Mouse (Mus musculus) cerebellum, adult 2 months (tissue): ENCODE measurements around the gene Hist1h2bg. TPM values are rescaled to one million over a fixed set of nuclear protein-coding genes. Genes with fewer than 3 reads are reported as not detected.
A peak's percentile ranks its signal among the peaks of the same experiment; 100 is the strongest.
"Not testable (repeated sequence)": the region's sequence is repeated elsewhere in the genome, so short reads cannot be mapped to it uniquely, and the experiment has no call there.

Experiments used
- DNase-seq, 2 experiments: peaks; one replicate each; pipeline ENCODE4 v3.0.0; 2021
- H3K27ac ChIP-seq: fragments of 200-500 bp; 2 replicates; pipeline ENCODE4 v1.5.1; 2012; ENCODE audit warnings: low read length, control low read depth, inconsistent platforms; ENCODE audit not compliant: insufficient read depth
- H3K27me3 ChIP-seq: fragments of 200-500 bp; 2 replicates; pipeline ENCODE4 v1.6.1; 2012; ENCODE audit warnings: inconsistent platforms, mild to moderate bottlenecking, low read length, moderate library complexity; ENCODE audit not compliant: control insufficient read depth, insufficient read depth
- H3K4me1 ChIP-seq: fragments of 200-500 bp; 2 replicates; pipeline ENCODE4 v1.6.1; 2011; ENCODE audit warnings: low read length; ENCODE audit not compliant: control insufficient read depth, insufficient read depth
- H3K4me3 ChIP-seq: fragments of 200-500 bp; replicated peaks from 2 replicates; pipeline ENCODE3; 2011; ENCODE audit warnings: mild to moderate bottlenecking, low read depth, low read length, control low read depth; ENCODE audit not compliant: insufficient read depth
- CTCF ChIP-seq: fragments of 200-500 bp; IDR thresholded peaks from 2 replicates; pipeline ENCODE4 v1.5.1; 2011; ENCODE audit warnings: low read depth, mild to moderate bottlenecking, control low read depth, low read length, moderate library complexity, borderline replicate concordance; ENCODE audit not compliant: insufficient read depth
- POLR2A ChIP-seq: fragments of 200-500 bp; IDR thresholded peaks from 2 replicates; pipeline ENCODE4 v1.6.1; 2011; ENCODE audit warnings: low read length, control low read depth, borderline replicate concordance; ENCODE audit not compliant: insufficient read depth
- WGBS: fragments of 180-500 bp; shearing (Covaris S2); methylation state at CpG from one replicate; pipeline ENCODE4 v1.1.7; 2018; 5-methylcytosine and 5-hydroxymethylcytosine counted together
- polyA plus RNA-seq: library from polyadenylated mRNA; depleted of rRNA; stranded (reverse); fragments of >200 nt; gene quantifications from 2 replicates; pipeline ENCODE4 v1.2.3, GENCODE M21; 2012

Gene Hist1h2bg
- polyA plus RNA-seq, 1 experiment, result 9.3 TPM

DNA sequence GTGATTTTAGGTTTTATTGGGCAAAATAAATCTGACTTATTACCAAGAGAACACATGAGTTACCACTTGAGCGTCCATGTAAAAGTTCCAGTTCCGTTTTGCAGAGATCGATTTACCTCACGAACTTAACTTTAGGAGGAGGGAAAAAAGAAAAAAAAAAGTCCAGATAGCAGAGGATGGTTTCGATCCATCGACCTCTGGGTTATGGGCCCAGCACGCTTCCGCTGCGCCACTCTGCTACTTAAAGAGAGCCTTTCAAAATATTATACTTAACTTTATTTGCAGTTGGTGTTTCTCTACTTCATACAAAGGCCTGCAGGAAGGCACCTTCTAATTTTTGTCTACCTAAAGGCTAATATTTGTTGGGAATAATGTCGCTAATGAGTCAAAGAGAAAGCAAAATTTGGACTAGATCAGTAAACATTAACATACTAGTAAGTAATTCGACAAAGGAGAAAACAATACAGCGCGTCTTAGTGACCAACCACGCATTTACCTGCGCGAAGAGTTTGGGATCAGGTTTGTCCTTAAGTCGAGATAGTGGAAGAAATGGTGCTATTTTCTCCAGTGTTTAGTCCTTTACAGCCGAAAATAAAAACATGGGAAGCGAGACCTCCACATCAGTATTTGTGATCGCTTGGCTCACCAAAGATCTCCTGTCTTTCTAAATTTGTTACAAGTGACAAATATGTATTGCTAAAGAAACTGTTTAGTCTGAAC, 40.9 kb upstream of the Hist1h2bg start:
- under 1% methylated on average over 20 of the region's 20 CpGs for WGBS
- H3K4me1 ChIP-seq, result peaks cover 4% of the 10 kb centered on the region; the same call in 1 of the 2 replicates
- no peak for TF ChIP-seq POLR2A
- no peak for TF ChIP-seq CTCF
- no peaks in the 10 kb centered on the region for H3K27me3 ChIP-seq
- H3K27ac ChIP-seq, result peak overlapping the region; percentile 10; the same call in 1 of the 2 replicates
- DNase-seq, result peak; percentile 68 to 69
- H3K4me3 ChIP-seq, result peak overlapping the region; percentile 64

DNA sequence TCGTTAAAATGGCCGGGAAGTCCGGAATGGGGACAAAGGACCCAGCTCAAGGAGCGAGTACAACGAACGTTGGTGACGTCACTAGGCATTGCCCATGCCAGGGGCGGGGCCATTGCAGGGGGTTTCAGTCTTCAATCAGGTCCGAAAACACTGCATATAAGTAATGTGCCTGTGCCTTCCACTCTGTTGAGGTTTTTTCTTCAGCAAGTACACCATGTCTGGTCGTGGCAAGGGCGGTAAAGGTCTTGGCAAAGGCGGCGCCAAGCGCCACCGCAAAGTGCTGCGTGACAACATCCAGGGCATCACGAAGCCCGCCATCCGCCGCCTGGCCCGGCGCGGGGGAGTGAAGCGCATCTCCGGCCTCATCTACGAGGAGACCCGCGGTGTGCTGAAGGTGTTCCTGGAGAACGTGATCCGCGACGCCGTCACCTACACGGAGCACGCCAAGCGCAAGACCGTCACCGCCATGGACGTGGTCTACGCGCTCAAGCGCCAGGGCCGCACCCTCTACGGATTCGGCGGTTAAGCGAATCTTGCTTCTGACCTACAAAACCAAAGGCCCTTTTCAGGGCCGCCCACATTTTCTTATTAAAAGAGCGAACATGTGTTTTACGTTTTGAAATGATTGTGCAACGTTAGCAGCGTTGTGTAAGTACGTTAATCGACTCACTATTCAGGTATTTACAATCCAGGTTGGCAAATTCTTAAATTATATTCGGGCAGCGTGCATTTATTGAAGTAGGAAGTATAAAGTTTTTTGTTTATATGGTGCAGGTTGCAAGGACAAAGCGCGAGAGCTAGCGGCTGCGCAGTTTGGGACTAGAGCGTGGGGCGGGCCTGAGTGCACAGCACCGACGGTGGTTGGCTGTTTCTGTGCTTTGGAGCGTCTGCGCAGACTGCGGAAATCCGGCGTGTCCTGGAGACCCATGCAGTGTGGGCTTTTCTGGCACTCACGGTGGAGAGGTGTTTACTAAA, 40.0 kb upstream of the Hist1h2bg start, which contains the start of gene Hist1h4h:
Gene Hist1h4h (plus strand): TSS at position 150 of the 975 bp plus-strand sequence.
- DNase-seq, result peak; percentile 98 to 99
- TF ChIP-seq CTCF, result no peak
- peak; percentile 98 for TF ChIP-seq POLR2A
- Histone ChIP-seq H3K27me3 (no peaks in the 10 kb centered on the region), H3K27ac (peak within 1 kb of the TSS; percentile 94), H3K4me3 (peak within 1 kb of the TSS; percentile 64), H3K4me1 (peaks cover 4% of the 10 kb centered on the region; the same call in 1 of the 2 replicates)
- under 1% methylated on average over 63 of the region's 70 CpGs for WGBS

DNA sequence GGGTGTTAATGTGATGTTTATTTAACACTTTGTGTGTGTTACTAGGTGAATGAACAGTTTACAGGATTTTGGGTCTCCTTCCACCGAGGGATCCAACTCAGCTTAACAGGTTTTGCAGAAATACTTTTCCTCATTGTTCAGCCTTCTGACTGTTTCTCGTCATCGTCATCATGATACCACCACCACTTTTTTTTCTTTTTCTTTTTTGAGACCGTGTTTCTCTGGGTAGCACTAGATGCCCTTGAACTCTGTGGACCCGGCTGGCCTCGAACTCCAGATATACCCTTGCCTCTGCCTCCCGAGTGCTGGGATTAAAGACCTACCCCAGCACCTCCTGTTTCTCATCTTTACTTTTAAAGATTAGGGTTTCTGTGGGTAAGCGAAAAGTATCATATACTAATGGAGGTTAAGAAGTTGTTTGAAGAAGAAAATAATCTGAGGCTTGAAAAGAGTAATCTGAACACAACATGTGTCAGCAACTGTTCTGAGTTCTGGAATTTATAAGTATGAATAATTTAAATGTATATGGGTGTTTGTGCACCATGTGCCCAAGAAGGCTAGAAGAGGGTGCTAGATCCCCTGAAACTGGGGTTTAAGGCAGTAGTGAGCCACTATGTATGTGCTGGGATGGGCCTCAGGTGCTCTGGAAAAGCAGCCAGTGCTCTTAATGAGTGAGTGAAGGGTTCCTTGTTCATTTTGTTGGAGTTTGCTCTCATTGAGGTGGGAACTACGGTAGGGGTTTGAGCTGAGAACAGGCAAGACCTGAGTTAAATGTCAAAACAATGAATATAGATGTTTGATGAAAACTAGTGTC, 38.7 kb upstream of the Hist1h2bg start:
- Histone ChIP-seq H3K27me3 (no peaks in the 10 kb centered on the region), H3K4me3 (no peak overlapping the region), H3K4me1 (peaks cover 4% of the 10 kb centered on the region; the same call in 1 of the 2 replicates), H3K27ac (no peak overlapping the region)
- no peak for DNase-seq
- 15% methylated on average over 9 of the region's 9 CpGs for WGBS
- TF ChIP-seq POLR2A (no peak), CTCF (no peak)

DNA sequence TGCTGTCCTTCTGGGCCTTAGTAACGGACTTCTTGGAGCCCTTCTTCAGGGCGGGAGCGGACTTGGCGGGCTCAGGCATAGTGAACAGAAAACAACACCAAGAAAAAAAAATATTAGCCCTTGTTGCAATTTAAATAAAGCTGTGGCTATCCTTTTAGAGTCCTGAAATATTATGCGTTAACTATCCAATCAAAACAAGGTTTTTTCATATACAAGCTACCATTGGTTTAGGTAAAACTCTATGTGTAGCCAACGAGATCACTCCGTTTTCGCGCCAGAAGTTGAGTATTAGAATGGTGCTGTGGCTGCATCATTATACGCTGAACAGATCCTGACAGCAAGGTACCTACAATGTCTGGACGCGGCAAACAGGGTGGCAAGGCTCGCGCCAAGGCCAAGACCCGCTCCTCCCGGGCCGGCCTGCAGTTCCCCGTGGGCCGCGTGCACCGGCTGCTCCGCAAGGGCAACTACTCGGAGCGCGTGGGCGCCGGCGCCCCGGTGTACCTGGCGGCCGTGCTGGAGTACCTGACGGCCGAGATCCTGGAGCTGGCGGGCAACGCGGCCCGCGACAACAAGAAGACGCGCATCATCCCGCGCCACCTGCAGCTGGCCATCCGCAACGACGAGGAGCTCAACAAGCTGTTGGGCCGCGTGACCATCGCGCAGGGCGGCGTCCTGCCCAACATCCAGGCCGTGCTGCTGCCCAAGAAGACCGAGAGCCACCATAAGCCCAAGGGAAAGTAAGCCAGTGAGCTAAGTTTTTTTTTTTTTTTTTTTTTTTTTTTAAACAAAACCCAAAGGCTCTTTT, 37.4 kb upstream of the Hist1h2bg start, which contains the start of gene Hist1h2af:
Gene Hist1h2af (plus strand): TSS at position 347 of the 808 bp plus-strand sequence.
- WGBS, result under 1% methylated on average over 22 of the region's 53 CpGs
- DNase-seq, result peak; percentile 64 to 83

DNA sequence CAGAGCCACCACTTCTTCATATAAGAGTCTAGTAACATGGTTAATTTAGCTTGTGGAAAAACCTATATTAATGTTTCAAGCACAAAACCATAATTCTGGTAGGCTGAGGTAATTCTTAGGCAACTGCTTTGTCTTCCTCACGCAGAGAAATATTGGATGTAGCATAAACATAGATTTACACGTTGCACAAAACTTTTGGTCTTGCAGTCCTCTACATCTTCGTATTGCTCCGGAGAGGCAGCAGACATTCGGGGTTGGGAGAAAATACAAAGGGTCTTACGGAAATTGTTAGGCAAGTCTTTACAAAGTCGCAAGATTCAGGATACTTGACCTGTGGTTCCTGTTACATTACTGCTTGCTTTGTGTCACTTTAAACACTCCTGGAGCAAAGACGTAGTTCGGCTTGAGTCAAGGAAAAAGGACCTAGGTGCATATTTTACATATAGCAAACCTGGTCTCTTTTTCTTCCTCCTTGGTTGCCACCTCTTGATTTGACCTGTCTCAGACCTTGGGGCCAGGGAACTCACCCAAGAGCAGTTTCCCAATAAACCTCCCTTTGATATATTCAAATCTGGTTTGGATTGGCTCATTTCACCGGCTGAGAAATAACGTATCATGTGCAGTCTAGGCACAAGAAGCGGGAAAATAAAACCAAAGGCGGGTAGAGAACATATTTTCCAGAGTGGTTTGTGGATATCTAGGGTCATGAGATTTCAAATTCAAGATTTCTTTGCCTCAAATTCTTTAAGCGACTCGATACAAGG, 36.6 kb upstream of the Hist1h2bg start:
- no peak for DNase-seq
- Histone ChIP-seq H3K27ac (no peak overlapping the region), H3K4me1 (peaks cover 4% of the 10 kb centered on the region; the same call in 1 of the 2 replicates), H3K27me3 (no peaks in the 10 kb centered on the region), H3K4me3 (peak overlapping the region; percentile 31)
- TF ChIP-seq CTCF, result no peak
- no peak for TF ChIP-seq POLR2A
- WGBS, result under 1% methylated on average over 15 of the region's 15 CpGs

More for the DNA sequence above, 37.4 kb upstream of the Hist1h2bg start, which contains the start of gene Hist1h2af:
- not testable (repeated sequence) for H3K27ac ChIP-seq, H3K27me3 ChIP-seq, H3K4me1 ChIP-seq
- peak within 1 kb of the TSS; percentile 70 for H3K4me3 ChIP-seq

DNA sequence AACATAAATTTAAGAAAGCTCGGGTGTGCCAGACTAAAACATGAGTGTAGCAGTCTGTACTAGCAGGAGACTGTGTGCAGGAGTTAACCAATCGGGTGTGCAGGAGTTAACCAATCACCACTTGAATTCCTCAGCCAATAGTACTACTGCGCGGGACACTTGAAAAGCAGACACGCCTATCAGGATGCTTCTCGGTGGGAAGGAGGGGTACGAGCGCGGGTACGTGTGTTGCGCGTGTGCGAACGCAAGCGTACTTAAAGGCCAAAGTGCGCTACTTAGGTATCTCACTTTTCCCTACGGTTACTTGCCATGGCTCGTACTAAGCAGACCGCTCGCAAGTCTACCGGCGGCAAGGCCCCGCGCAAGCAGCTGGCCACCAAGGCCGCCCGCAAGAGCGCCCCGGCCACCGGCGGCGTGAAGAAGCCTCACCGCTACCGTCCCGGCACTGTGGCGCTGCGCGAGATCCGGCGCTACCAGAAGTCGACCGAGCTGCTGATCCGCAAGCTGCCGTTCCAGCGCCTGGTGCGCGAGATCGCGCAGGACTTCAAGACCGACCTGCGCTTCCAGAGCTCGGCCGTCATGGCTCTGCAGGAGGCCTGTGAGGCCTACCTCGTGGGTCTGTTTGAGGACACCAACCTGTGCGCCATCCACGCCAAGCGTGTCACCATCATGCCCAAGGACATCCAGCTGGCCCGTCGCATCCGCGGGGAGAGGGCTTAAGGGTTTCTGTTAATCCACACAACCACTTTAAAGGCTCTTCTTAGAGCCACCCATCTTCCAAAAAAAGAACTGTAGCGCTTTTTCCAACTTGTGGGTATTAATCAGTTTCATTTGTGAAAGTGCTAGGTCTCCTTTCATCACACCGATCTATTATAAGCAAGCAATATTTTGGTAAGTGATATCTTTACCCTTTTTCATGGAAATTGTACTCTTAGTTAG, 35.8 kb upstream of the Hist1h2bg start, which contains the start of gene Hist1h3g:
Gene Hist1h3g (plus strand): TSS at position 286 of the 939 bp plus-strand sequence.
- H3K4me3 ChIP-seq, result peak within 1 kb of the TSS; percentile 31
- not testable (repeated sequence) for H3K4me1 ChIP-seq, H3K27ac ChIP-seq, H3K27me3 ChIP-seq
- DNase-seq, result peak; percentile 81 to 87
- under 1% methylated on average over 55 of the region's 62 CpGs for WGBS
